Mouse (Mus musculus) cerebellum, postnatal 25 days (tissue): ENCODE measurements around the gene Med22.

Source experiments
- DNase-seq, 2 experiments: peaks; one replicate each; pipeline ENCODE4 v3.0.0; 2021; ENCODE audit warnings: mixed read lengths in 2 of 2

Med22 gene

GRCm38 (mm10) chr2:26910124-26910993 lies at the start of gene Med22, which contains the start of gene Rpl7a:
Gene Med22, minus strand, starts transcription at chr2:26910677.
Gene Rpl7a, plus strand, starts transcription at chr2:26910764.
- peak; percentile 100 for DNase-seq

- DNase-seq, result no peak
These were observed 47.0 kb upstream of the Med22 start for GRCm38 (mm10) chr2:26957488-26957859.

GRCm38 (mm10) chr2:26956811-26957487 lies 46.5 kb upstream of the Med22 start:
- DNase-seq, result no peak

- DNase-seq, result no peak
These were observed 44.4 kb upstream of the Med22 start for GRCm38 (mm10) chr2:26954735-26955395.

- peak; percentile 16 to 38 for DNase-seq
These were observed 42.4 kb upstream of the Med22 start for GRCm38 (mm10) chr2:26952866-26953265.

GRCm38 (mm10) chr2:26952193-26952592 lies 41.7 kb upstream of the Med22 start:
- DNase-seq, result no peak

- DNase-seq, result peak; percentile 35 to 53
These were observed 40.9 kb upstream of the Med22 start for GRCm38 (mm10) chr2:26951346-26951905.

- DNase-seq, result peak in 1 of 2 experiments; percentile 49
These were observed 39.9 kb upstream of the Med22 start for GRCm38 (mm10) chr2:26950411-26950810.

GRCm38 (mm10) chr2:26943253-26943652 lies 32.8 kb upstream of the Med22 start:
- no peak for DNase-seq

GRCm38 (mm10) chr2:26941539-26941938 lies 31.1 kb upstream of the Med22 start:
- DNase-seq, result no peak

- DNase-seq, result no peak
These were observed 25.9 kb upstream of the Med22 start for GRCm38 (mm10) chr2:26936425-26936824.

GRCm38 (mm10) chr2:26935286-26935685 lies 24.8 kb upstream of the Med22 start:
- DNase-seq, result no peak

- peak; percentile 94 to 98 for DNase-seq
These were observed 23.0 kb upstream of the Med22 start, which contains the start of the genes Surf4 and Stkld1 for GRCm38 (mm10) chr2:26933304-26934055. Gene Surf4, minus strand, starts transcription at chr2:26933928. Gene Stkld1, plus strand, starts transcription at chr2:26934047.

GRCm38 (mm10) chr2:26932473-26933303 lies 22.2 kb upstream of the Med22 start:
- peak in 1 of 2 experiments; percentile 69 for DNase-seq

GRCm38 (mm10) chr2:26930390-26930789 lies 19.9 kb upstream of the Med22 start:
- DNase-seq, result peak; percentile 66 to 84

GRCm38 (mm10) chr2:26927745-26928476 lies 17.4 kb upstream of the Med22 start:
- no peak for DNase-seq

GRCm38 (mm10) chr2:26921784-26922183 lies 11.3 kb upstream of the Med22 start:
- no peak for DNase-seq

GRCm38 (mm10) chr2:26920190-26920855 lies 9.8 kb upstream of the Med22 start:
- DNase-seq, result no peak

GRCm38 (mm10) chr2:26919684-26920083 lies 9.2 kb upstream of the Med22 start:
- DNase-seq, result no peak

GRCm38 (mm10) chr2:26916738-26917137 lies 6.3 kb upstream of the Med22 start:
- DNase-seq, result no peak
